Mouse (Mus musculus) testis, adult 2 months (tissue): ENCODE measurements around the gene Ushbp1. TPM values are rescaled to one million over a fixed set of nuclear protein-coding genes. Genes with fewer than 3 reads are reported as not detected.
"Not testable (repeated sequence)": the region's sequence is repeated elsewhere in the genome, so short reads cannot be mapped to it uniquely, and the experiment has no call there.

ENCODE experiments used
- H3K27ac ChIP-seq: fragments of 200-500 bp; 2 replicates; pipeline ENCODE4 v1.5.1; 2012; ENCODE audit warnings: low read depth, low read length; ENCODE audit not compliant: control insufficient read depth, insufficient read depth
- H3K27me3 ChIP-seq: fragments of 200-500 bp; 2 replicates; pipeline ENCODE4 v1.6.1; 2012; ENCODE audit warnings: mild to moderate bottlenecking, low read length, moderate library complexity; ENCODE audit not compliant: control insufficient read depth, insufficient read depth
- H3K36me3 ChIP-seq: fragments of 200-500 bp; 2 replicates; pipeline ENCODE4 v1.6.1; 2012; ENCODE audit warnings: mild to moderate bottlenecking, low read length; ENCODE audit not compliant: control insufficient read depth, insufficient read depth
- H3K4me1 ChIP-seq: fragments of 200-500 bp; 2 replicates; pipeline ENCODE4 v1.6.1; 2012; ENCODE audit warnings: low read length; ENCODE audit not compliant: control insufficient read depth, insufficient read depth
- H3K4me3 ChIP-seq: fragments of 200-500 bp; 2 replicates; pipeline ENCODE4 v1.5.1; 2012; ENCODE audit warnings: low read depth, mild to moderate bottlenecking, low read length, moderate library complexity, mixed read lengths; ENCODE audit not compliant: control insufficient read depth
- CTCF ChIP-seq: fragments of 200-500 bp; IDR thresholded peaks from 2 replicates; pipeline ENCODE4 v1.5.1; 2012; ENCODE audit warnings: low read depth, mild to moderate bottlenecking, inconsistent platforms, low read length, moderate library complexity; ENCODE audit not compliant: control insufficient read depth, insufficient read depth, insufficient replicate concordance
- POLR2A ChIP-seq: fragments of 200-500 bp; IDR thresholded peaks from 2 replicates; pipeline ENCODE4 v1.6.1; 2012; ENCODE audit warnings: low read depth, mild to moderate bottlenecking, inconsistent platforms, low read length, moderate library complexity; ENCODE audit not compliant: control insufficient read depth
- polyA plus RNA-seq: library from polyadenylated mRNA; depleted of rRNA; stranded (reverse); fragments of >200 nt; gene quantifications from 2 replicates; pipeline ENCODE4 v1.2.3, GENCODE M21; 2012

The Ushbp1 gene
- polyA plus RNA-seq, 1 experiment: 1.3 TPM

- Histone ChIP-seq H3K27ac (peak overlapping the region; percentile 98), H3K4me1 (peaks cover 13% of the 10 kb centered on the region), H3K36me3 (no peaks in the 10 kb centered on the region; the same call in 1 of the 2 replicates), H3K4me3 (peak overlapping the region; percentile 95), H3K27me3 (no peaks in the 10 kb centered on the region)
- no peak for TF ChIP-seq CTCF
- no peak for TF ChIP-seq POLR2A
These were observed 27.9 kb downstream of the Ushbp1 start for GRCm38 (mm10) chr8:71367529-71368176.

- H3K27ac ChIP-seq: peak within 1 kb of the TSS; percentile 98
- H3K27me3 ChIP-seq: no peaks in the 10 kb centered on the region
- no peaks in the 10 kb centered on the region; the same call in 1 of the 2 replicates for H3K36me3 ChIP-seq
- peak; percentile 83 for TF ChIP-seq POLR2A
- no peak; the same call in 1 of the 2 replicates for TF ChIP-seq CTCF
- peak within 1 kb of the TSS; percentile 95 for H3K4me3 ChIP-seq
- peaks cover 10% of the 10 kb centered on the region for H3K4me1 ChIP-seq
These were observed 28.7 kb downstream of the Ushbp1 start, which contains the start of gene Use1 for GRCm38 (mm10) chr8:71366771-71367528. Gene Use1 (plus strand): TSS chr8:71366848.

DNA sequence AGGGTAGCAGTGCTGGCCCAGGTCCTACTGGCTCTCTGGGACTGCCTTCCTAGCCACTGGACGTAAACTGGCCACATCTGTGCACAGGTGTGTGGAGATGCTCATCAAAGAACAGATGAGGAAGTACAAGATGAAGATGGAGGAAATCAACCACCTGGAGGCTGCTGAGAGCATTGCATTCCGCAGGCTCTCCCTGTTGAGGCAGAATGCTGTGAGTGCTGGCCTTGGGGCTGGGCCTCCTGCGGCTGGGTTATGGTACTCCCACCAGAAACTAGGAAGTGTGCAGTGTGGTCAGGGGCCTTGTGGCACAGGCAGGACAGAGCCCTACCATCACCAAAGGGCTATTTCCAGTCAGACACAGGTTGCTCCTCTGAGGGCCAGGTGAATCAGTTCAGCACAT lies 37.6 kb downstream of the Ushbp1 start:
- H3K4me1 ChIP-seq: no peaks in the 10 kb centered on the region
- TF ChIP-seq POLR2A: no peak
- TF ChIP-seq CTCF: peak; percentile 3; the same call in 1 of the 2 replicates
- H3K27me3 ChIP-seq: no peaks in the 10 kb centered on the region
- no peak overlapping the region for H3K4me3 ChIP-seq
- no peaks in the 10 kb centered on the region; the same call in 1 of the 2 replicates for H3K36me3 ChIP-seq
- H3K27ac ChIP-seq: no peak overlapping the region

DNA sequence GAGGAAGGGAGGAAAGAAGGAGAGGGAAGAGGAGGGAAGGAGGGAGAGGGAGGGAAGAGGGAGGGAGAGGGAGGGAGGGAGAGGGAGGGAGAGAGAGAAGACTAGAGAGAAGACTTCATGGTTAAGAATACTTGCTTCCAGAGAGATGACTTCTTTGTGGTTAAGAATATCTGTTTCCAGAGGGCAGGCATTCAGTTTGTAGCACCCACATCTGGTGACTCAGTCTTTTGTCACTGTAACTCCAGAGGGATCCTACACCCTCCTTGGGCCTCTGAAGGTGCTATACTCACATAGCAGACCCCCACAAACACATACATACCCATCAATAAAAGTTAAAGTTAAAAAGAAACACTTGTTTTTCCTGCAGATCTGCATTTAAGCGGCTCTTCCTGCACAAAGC lies 44.1 kb downstream of the Ushbp1 start:
- Histone ChIP-seq H3K4me1 (no peaks in the 10 kb centered on the region), H3K27me3 (no peaks in the 10 kb centered on the region), H3K36me3 (no peaks in the 10 kb centered on the region; the same call in none of the 2 replicates), H3K27ac (no peak overlapping the region), H3K4me3 (no peak overlapping the region)
- TF ChIP-seq CTCF (no peak), POLR2A (no peak)

DNA sequence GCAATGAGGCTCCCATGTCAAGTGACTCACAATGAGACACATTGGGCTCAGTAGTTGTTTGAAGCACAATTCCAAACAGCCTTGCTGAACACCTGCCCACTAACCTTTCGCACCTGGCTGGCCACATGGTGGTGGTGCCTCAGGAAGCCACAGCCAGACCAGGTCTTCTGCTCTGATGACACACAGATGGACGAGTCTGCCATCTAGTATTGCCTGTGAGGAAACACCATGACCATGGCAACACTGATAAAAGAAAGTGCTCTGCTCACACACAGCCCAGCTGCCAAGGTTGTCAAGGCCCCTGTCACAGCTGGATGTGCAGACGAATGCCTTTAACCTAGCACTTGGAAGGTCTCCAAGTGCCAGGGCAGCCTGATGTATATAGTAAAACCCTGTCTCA lies 44.5 kb downstream of the Ushbp1 start:
- Histone ChIP-seq H3K27me3 (no peaks in the 10 kb centered on the region), H3K4me1 (no peaks in the 10 kb centered on the region), H3K27ac (no peak overlapping the region), H3K36me3 (no peaks in the 10 kb centered on the region; the same call in none of the 2 replicates), H3K4me3 (no peak overlapping the region)
- TF ChIP-seq POLR2A: no peak
- TF ChIP-seq CTCF: no peak

GRCm38 (mm10) chr8:71346581-71346980 lies 49.0 kb downstream of the Ushbp1 start:
- H3K4me1 ChIP-seq: no peaks in the 10 kb centered on the region
- TF ChIP-seq POLR2A (no peak), CTCF (no peak)

GRCm38 (mm10) chr8:71340625-71341024 lies 55.0 kb downstream of the Ushbp1 start:
- Histone ChIP-seq H3K27me3 (no peaks in the 10 kb centered on the region), H3K4me3 (no peak overlapping the region), H3K27ac (no peak overlapping the region), H3K4me1 (no peaks in the 10 kb centered on the region), H3K36me3 (no peaks in the 10 kb centered on the region; the same call in 1 of the 2 replicates)
- TF ChIP-seq POLR2A (no peak), CTCF (no peak)

More at GRCm38 (mm10) chr8:71346581-71346980, 49.0 kb downstream of the Ushbp1 start:
- Histone ChIP-seq H3K27ac (no peak overlapping the region), H3K27me3 (no peaks in the 10 kb centered on the region), H3K4me3 (no peak overlapping the region), H3K36me3 (no peaks in the 10 kb centered on the region; the same call in none of the 2 replicates)

GRCm38 (mm10) chr8:71337834-71338233 lies 57.8 kb downstream of the Ushbp1 start:
- not testable (repeated sequence) for H3K36me3 ChIP-seq, H3K4me1 ChIP-seq, H3K27me3 ChIP-seq, H3K4me3 ChIP-seq, H3K27ac ChIP-seq
